Mouse (Mus musculus) large intestine, adult 2 months (tissue): ENCODE measurements at regions not wholly inside any gene's neighbourhood (a gene's known extent, or its start where the extent isn't known, plus 50 kb on each side); places are given as distances from the start of the nearest gene placed in this dataset.

Experiments
- DNase-seq: peaks from one replicate; pipeline ENCODE4 v3.0.0-alpha.2; 2012; ENCODE audit warnings: low read depth, low spot score
- WGBS: fragments of 180-500 bp; shearing (Covaris S2); methylation state at CpG from one replicate; pipeline ENCODE4 v1.1.7; 2018; 5-methylcytosine and 5-hydroxymethylcytosine counted together

DNA sequence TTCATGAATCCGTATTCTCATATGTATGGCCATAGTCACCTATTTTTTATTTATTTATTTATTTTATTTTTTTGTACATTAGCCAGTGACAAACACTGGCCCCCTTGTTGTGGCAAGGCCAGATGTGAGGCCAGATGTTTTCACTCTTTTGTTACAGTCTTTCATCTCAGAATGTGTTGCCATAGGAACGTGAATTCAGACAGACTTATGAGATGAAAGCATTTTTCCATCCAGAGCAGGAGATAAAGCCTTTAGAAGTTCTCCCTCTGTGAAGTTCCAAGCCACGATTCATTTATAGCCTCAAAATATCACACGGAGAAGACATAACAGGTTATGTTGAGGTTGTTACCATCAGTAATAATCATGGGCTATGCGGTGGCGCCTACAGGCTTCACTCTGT lies 220.9 kb downstream of the Arpp21 start:
- no peak for DNase-seq
- 57% methylated on average over 6 of the region's 6 CpGs for WGBS

DNA sequence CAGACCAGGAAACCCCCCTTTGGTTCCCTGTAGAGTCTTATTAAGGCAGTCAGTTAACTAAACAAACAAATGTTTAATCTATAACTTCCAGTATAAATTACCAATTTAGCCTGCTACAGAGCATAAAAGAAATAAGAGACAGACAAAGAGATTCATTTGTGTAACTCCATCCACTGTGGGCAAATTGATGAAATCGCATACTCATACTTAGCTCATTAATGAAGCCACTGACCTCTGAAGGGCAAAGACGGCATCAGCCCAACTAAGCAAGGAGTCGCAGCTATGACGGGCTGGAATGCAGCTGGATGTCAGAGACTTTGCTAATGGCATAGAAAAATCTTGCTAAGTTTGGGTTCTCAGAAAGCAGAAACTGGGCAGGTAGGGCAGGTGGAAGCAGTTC lies 241.3 kb downstream of the Arpp21 start:
- 62% methylated on average over 4 of the region's 4 CpGs for WGBS
- no peak for DNase-seq

DNA sequence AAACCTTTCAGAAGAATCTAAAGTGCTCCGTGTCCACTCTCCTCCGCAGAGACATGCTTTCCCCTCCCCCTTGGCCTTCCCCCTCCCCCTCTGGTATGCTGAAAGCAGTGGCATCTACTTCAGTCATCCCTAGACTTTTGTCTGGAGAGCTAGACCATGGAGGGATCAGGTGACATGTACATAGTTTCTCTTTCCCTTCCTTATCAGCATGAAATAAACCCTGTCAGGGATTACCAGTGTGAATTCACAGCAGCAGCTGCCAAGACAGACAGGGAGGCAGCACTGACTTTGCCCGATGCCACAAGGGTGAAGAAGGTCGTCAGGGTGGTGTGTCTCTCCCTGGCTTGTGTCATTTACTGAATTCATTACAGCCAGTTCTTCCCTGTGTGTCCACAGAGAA lies 241.9 kb downstream of the Arpp21 start:
- 20% methylated on average over 4 of the region's 4 CpGs for whole genome bisulfite sequencing
- no peak for DNase-seq

DNA sequence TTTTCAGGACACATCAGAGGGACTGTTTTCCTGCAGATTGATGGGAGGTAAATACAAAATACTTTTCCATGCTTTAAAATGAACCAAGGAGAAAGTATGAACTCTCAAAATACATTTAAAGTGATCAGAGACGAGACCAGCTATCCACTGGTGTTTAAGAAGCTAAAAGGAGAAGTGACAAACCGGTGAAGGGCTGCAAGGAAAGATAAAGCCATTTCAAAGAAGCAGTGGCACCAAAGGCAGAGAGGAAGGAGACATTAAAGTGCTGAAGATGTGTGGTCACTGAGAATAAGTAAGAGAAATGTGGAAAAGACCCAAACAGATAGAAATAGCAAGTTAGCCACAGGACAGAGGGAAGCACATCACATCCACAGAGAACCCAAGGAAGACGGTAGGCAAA lies 245.7 kb downstream of the Arpp21 start:
- no peak for DNase-seq
- WGBS: 76% methylated on average over 3 of the region's 3 CpGs

DNA sequence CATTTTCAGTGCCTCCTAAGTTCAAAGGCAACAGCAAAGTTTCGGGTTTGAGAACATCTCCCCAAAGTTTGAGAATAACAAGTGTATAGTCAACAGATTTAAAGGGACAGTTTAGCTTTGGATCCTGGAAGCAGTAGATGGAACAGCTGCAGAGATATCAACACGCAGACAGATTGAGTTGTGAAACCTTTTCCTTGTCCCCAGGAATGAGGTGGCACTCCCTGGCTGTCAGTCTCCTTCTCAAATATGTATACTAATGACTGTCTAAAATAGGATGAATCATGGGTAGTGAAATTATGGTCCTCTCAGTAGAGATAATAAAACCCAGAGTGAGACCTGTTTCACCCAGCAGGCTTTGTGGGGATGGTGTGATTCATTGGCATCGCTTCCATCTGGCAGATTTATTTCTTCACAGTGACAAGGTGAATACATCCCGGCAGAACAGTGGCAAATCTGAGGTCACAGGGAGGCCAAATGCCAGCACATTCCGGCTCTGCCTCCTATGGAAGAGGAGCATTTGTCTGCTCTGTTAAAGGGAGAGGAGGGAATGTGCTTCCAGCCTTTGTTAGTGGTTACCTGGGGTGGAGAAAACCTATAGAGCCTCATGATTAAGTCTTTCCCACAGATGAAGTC lies 272.2 kb downstream of the Arpp21 start:
- no peak for DNase-seq
- 19% methylated on average over 5 of the region's 5 CpGs for WGBS

DNA sequence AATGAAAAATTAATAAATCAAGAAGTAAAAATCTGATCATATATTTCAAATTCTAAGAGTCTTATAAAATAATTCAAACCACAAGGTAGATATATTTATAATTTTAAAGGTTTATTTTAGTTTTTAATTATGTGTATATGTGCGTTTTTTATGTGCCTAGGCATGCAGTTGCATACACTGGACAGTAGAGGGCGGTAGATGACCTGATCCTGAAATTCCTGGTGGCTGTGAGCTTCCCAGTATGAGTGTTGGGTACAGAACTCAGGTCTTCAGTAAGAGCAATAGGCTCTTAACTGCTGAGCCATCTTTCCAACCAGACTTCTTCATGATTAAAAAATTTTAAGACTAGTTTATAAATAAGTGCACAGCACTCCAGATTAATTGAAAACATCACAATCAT lies 267.7 kb upstream of the Stac start:
- 50% methylated on average over 2 of the region's 2 CpGs for WGBS
- no peak for DNase-seq

DNA sequence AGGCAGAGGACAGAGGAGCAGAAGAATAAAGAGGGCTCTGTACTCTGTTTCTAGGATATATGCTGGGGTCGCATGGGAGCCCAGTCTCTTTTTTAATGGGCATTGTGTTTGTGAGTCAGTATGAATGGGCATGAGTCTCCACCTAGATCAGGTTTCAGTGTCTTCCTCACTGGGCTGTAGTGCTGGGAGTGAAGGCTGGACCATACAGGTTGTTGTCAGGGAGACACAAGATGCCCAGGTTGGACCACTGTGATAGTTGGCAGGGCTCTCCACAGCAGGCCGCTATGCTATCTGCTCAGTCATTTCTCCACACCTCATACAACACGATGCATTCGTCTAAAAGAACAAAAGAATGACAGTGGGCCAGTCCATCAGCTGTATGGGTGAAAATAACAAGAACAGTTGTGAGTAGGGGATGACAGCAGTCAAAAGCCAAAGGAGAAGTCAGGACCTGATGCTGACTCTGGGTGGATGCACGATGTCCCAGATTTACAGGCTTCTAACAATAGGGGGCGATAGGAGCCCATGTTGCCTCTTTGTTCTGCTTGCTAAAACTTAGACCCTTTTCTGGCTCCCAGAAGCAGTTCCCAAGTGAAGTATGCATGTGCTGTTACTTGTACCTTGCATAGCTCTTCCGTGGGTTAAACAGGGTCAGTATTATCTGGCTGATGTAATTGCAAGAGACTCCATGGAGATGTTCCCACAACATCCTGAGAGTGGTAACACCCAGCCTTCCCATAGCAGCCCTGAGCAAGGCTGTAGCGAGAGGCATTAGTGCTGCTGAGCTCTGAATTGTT lies 249.3 kb upstream of the Stac start:
- WGBS: 48% methylated on average over 8 of the region's 8 CpGs
- no peak for DNase-seq

DNA sequence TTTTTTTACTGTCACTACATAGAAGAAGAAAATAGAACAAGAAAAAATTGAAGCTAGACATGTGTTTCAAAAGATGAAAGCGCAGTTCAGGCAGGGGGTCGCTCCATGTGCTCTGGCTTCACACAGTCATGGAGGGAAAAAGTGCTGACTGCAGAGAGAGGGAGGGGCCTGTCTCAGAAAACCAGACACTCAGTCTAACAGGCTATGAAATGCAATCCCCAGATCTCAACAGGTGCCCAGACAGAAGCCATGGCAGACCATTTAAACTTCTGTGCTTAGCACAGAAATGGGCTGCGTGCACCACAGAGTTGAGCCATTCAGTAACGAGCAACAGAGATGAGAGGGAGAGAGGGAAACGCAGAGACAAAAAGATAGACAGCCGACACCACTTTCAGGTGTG lies 242.3 kb upstream of the Stac start:
- WGBS: 84% methylated on average over 6 of the region's 6 CpGs
- DNase-seq: no peak

DNA sequence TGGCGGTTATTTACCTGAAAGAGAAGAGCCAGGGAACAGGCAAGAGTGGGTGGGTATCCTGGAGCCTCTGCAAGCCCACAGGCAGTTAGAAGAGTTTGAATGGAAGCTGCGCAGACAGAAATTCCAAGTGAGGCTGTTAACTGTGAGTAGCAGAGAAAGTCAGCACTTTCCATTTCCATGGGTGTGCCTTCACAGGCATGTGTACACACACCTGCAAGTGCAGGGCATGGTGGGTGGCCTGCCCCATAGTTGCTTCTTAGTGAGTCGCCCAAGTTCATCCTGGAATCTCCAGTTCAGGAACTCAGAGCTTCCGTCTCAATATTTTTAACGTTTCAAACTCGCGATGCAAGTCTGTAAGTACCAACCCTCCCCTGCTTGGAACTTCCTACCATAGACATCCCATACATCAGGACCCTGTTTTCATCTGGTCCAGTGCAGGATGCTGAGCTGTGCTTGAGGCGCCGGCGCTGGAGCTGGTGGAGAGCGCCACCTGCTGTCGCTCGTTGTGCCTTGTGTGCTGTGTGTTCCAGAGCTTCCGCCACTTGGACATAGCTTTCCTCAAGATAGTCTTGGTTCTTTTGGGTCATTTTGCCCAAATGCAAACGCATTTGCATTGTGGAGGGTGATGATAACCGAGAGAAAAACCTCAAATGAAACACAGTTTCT lies 228.3 kb upstream of the Stac start:
- 17% methylated on average over 16 of the region's 16 CpGs for WGBS

GRCm38 (mm10) chr9:111916684-111917535 lies 226.8 kb upstream of the Stac start:
- no peak for DNase-seq
- 38% methylated on average over 17 of the region's 17 CpGs for WGBS

More for the DNA sequence above, 228.3 kb upstream of the Stac start:
- peak; percentile 36 for DNase-seq

DNA sequence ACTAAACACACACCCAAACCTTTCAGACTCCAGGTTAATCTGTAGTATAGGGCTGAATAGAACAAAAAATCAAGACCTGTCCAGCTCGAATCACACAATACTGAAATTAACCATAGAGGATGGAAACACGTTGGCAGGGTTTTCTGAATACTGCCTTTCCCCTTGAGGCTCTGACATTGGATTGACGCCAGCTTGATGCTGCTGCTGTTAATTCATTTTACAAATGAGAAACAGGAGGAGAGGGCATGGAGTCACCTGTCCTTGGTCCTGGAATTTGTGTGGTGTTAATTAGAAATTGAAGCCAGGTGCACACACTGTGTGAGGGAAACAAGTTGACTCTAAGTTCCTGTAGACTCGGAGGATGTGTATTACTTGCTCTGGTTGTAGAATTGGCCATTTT lies 218.7 kb upstream of the Stac start:
- no peak for DNase-seq
- 56% methylated on average over 4 of the region's 4 CpGs for WGBS

GRCm38 (mm10) chr9:111900196-111900595 lies 210.0 kb upstream of the Stac start:
- no peak for DNase-seq

DNA sequence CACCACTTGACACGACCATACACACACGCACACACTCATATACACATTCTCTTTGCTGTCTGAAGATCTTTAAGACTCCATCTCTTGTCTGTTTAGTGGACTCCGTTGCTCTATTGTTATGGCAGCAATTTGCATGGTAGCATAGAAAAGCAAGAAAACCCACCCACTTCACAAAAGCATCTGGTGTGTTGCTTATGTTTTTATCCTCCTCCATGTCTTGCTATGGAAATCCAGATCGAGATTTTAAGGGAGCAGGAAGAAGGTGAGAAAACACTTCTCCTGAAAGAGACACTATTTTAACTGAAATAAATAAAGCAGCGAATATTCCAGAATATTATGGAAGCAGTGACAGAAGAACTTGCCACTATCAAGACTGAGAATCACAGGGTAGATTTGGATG lies 207.5 kb upstream of the Stac start:
- WGBS: 72% methylated on average over 5 of the region's 5 CpGs
- no peak for DNase-seq

DNA sequence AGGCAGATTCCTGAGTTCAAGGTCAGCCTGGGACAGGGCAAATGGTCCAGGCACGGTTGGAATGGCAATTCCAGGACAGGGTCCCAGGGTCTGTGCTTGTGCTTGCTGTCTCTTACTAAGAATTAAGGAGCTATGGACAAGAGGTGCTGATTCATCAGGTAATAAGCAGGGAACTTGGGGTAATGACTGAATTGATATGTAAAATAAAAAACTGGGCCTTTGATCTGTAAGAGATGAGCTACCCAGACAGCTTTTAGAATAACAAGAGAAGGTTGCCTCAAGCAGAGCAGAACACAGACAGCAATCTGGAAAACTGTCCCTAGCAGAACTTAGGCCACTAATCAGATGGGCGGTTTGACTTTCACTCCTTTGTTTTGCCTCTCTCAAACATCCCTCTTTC lies 189.6 kb upstream of the Stac start:
- DNase-seq: no peak
- WGBS: 77% methylated on average over 2 of the region's 2 CpGs

- WGBS: 71% methylated on average over 5 of the region's 5 CpGs
- no peak for DNase-seq
These were observed 186.7 kb upstream of the Stac start for GRCm38 (mm10) chr9:111876846-111877245.

DNA sequence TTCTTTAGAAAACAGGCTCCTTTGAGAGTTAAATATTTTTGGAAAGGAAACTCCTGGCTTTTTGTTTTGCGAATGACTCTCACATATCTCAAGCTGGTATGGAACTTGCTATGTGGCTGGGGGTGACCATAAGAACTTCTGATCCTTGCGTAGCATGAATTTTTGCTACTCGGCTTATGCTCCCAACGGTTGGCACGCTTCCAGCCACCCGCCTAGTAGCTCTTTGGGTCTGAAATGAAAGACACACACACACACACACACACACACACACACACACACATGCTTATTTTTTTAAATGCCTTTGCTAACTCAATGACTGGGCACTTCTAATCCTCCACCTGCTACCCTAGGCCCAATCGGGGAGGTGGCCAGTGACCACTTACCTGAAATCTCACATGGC lies 180.3 kb upstream of the Stac start:
- 87% methylated on average over 7 of the region's 7 CpGs for WGBS
- DNase-seq: no peak

DNA sequence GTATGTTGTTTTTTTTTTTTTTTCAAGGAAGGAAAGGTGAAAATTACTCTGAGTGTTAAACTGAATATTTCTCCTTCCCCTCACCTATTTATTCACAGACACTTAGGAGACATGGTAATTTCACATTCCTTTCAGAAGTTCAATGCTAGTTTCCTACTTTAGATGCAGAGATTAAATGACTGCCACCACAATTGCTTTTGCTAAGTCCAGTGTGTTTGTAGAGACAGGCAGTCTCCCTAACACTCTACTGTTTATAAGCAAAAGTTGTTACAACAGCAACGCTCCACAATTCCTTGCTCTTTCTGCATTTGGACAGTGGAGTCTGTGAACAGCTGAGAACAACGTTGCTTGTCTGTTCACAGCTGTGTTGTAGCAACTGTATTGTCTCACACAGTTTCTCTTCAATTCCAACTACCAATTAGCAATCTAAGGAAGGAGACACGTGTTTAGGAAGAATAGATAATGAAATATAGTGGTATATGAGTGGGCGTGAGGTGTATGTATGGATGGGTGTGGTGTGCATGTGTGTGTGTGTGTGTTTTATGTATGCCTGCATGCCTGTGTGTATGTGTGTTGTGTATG lies 179.7 kb upstream of the Stac start:
- DNase-seq: no peak
- WGBS: 46% methylated on average over 4 of the region's 4 CpGs

GRCm38 (mm10) chr9:111858051-111858450 lies 167.9 kb upstream of the Stac start:
- DNase-seq: no peak
- WGBS: 69% methylated on average over 2 of the region's 2 CpGs

GRCm38 (mm10) chr9:111854976-111855375 lies 164.8 kb upstream of the Stac start:
- DNase-seq: no peak
- 82% methylated on average over 7 of the region's 7 CpGs for WGBS

DNA sequence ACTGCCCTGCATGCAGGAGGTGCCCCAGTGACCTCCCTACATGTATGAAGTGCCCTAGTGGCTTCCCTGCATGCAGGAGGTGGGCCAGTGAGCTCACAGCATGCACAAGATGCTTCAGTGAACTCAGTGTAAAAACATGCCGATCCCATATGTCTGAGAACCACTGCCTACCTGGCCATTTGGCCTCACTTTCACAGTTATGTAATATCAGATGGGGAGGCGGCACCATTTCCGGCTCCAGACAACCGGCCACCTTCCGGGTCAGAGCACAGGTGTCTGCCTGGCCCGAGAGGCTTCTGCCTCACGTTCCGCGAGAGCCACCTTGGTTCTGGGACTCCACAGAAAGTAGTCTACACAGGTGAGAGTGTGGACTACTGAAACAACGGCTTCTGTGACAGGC lies 156.2 kb upstream of the Stac start:
- 94% methylated on average over 10 of the region's 10 CpGs for WGBS
- no peak for DNase-seq
